Mouse (Mus musculus) kidney, embryonic 14.5 days (tissue): ENCODE data around the gene Plekhm3. TPM values are rescaled to one million over a fixed set of nuclear protein-coding genes. Genes with fewer than 3 reads are reported as not detected.

Experiments used
- polyA plus RNA-seq: library from polyadenylated mRNA; unstranded; fragments of >200 nt; fragmentation: Nextera tagmentation; extraction: Ambion mirVana; gene quantifications from 2 replicates; pipeline ENCODE4 v1.2.1, GENCODE M21; 2014

Gene Plekhm3
- polyA plus RNA-seq, 1 experiment from 2014 or later = 7.0 TPM

Other genes starting within 250 kb of the Plekhm3 start
- 1.8 and 2.3 TPM in 2 replicates for gene Fzd5, start 219.1 kb downstream of the Plekhm3 start, polyA plus RNA-seq
- not detected in 2 replicates for gene Akr1cl, start 75.9 kb upstream of the Plekhm3 start, polyA plus RNA-seq
- gene Cryge, start 94.3 kb upstream of the Plekhm3 start, polyA plus RNA-seq = not detected in 2 replicates
- not detected in 2 replicates for gene Crygd, start 106.6 kb upstream of the Plekhm3 start, polyA plus RNA-seq
- not detected in 2 replicates for gene Crygc, start 116.9 kb upstream of the Plekhm3 start, polyA plus RNA-seq
- not detected in 2 replicates for gene Crygb, start 125.5 kb upstream of the Plekhm3 start, polyA plus RNA-seq
- gene Cryga, start 146.5 kb upstream of the Plekhm3 start, polyA plus RNA-seq = not detected in 2 replicates
- not detected in 2 replicates for gene Gm28845, start 162.7 kb upstream of the Plekhm3 start, polyA plus RNA-seq
- 0.36 and 1.1 TPM in 2 replicates for gene D630023F18Rik, start 166.4 kb upstream of the Plekhm3 start, polyA plus RNA-seq
- gene Idh1, start 229.7 kb upstream of the Plekhm3 start, polyA plus RNA-seq = 123 and 182 TPM in 2 replicates
- gene Pikfyve, start 229.9 kb upstream of the Plekhm3 start, polyA plus RNA-seq = 12.7 and 22.1 TPM in 2 replicates